Mouse (Mus musculus): ENCODE data around the gene Calcoco1.

DNA sequence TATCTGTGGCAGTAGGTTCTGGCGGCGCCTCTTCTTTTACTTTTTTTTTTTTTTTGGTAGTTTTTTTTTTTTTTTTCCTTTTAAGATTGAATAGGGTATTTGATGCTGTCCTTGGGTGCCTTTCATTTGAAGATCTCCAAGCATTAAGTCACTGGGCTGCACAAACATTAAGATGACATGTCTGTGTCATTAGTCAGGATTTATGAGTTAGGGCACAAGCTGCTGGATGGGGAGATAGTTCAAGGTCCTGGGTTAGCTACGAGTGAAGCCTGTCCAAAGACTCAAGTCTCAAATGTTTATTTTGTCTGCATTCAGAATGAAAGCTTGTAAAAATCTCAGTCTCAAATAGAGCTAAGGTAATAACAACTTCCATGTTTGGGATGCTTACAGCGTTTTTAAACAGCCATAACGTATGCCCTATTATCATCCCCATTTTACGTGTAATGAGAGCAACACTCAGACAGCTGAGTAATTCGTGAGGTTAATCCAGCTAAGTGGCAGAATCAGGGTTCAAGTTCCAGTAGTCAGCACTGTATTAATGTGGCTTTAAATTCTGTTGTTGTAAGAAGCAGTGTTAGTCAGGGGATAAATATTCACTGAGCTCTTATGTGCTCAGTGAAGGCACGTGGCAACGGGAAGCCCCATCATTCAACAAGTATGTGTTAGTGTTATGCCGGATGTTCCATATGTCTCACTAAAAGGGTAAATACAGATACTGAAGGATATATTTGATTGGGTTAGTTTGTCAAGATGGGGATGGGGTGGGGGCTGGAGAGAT lies 1.6 kb upstream of the Calcoco1 start:
- TF ChIP-seq CTCF (IDR thresholded peaks at IDR 0.05; ENCODE audit: control insufficient read depth, insufficient read depth, insufficient replicate concordance, low read depth, low read length) (no peak), POLR2A (IDR thresholded peaks at IDR 0.05; ENCODE audit: control insufficient read depth, low read depth, low read length) (no peak)
